Mouse (Mus musculus) B cell, adult (primary cell): ENCODE data around the gene Hist1h4a. TPM values are rescaled to one million over a fixed set of nuclear protein-coding genes. Genes with fewer than 3 reads are reported as not detected.

ENCODE experiments used
- total RNA-seq: library from RNA; stranded (reverse); gene quantifications from 4 replicates; pipeline ENCODE4 v1.2.4, GENCODE M21; 2023; ENCODE audit not compliant: inconsistent age

The Hist1h4a gene
- 166 to 182 TPM (median 176 TPM) in 4 replicates for total RNA-seq

DNA sequence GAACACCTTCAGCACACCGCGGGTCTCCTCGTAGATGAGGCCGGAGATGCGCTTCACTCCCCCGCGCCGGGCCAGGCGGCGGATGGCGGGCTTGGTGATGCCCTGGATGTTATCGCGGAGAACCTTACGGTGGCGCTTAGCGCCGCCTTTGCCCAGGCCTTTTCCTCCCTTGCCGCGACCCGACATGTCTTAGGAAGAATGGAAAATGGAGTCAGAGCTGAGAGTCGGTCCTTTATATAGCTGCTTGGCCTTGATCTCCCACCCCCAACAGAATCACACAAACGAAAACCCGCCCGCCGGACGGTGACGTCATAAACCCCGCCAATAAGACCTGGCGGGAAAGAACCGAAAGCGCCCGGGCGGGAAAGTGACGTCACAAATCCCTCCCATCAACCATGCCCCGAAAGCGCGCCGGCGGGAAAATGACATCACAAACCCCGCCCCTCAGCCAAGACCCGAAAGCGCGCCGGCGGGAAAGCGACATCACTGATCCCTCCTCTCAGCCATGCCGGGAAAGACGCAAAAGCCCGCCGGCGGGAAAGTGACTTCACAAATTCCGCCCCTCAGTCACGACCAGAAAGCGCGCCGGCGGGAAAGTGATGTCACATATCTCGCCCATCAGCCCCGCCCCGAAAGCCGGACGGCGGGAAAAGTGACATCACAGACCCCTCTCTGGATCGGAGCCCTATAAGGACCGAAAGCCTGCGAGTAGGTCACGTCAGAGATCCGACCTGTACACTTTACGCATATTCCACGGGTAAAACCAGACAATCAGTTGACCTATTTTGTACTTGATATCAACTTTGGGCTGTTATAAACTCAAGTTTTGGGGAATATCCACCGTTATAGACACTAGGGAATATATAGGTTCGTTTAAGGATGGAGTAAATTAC lies at the start of gene Hist1h4a:
Gene Hist1h4a, minus strand, starts transcription at position 259 of the 893 bp plus-strand sequence.

DNA sequence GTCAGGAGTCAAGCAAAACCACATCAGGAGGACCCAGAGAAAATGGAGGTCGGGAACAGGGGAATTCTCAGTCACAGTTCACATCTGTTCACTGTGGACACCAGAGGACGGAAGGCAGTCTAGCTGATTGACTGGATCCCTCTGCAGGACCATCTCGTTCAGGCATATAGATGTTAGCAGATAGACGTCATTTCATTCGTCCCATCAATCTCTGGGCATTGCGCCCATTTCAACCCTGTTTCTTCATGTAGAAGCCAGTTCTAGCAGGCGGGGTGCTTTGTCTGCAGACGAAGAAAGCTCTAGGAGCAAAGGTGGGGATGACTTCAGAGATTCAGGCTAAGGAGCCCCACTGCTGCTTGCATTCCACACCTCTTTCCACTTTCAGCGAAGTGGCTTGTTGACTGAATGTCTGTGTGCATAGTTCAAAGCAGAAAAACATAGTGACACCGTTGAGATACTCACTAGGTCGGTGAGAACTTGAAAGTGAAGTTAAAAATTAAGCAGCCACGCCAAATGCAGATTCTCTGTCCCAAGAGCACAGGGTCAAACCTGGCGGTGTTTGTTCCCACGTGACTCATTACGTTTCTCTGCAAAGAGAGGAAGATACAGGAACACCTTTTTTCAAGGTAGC lies 45.5 kb upstream of the Hist1h4a start, which contains the start of gene Slc17a2:
Gene Slc17a2, plus strand, starts transcription at position 572 of the 631 bp plus-strand sequence.

DNA sequence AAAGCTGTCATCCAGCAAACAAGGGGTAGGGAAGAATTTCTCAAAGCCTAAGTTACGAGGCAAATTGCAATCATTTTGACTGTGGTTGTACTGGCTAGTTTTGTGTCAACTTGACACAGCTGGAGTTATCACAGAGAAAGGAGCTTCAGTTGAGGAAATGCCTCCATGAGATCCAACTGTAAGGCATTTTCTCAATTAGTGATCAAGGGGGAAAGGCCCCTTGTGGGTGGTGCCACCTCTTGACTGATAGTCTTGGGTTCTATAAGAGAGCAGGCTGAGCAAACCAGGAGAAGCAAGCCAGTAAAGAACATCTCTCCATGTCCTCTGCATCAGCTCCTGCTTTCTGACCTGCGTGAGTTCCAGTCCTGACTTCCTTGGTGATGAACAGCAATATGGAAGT lies 8.6 kb upstream of the Hist1h4a start, which contains the start of gene Trim38:
Gene Trim38, plus strand, starts transcription at position 301 of the 400 bp plus-strand sequence.

GRCm38 (mm10) chr13:23763586-23764323 lies 2.7 kb upstream of the Hist1h4a start, which contains the start of gene Hist1h1a:
Hist1h1a (plus strand) TSS chr13:23763666.

GRCm38 (mm10) chr13:23761871-23762821 lies 1.1 kb upstream of the Hist1h4a start, which contains the start of gene Hist1h3a:
Hist1h3a (minus strand) TSS chr13:23762386.

DNA sequence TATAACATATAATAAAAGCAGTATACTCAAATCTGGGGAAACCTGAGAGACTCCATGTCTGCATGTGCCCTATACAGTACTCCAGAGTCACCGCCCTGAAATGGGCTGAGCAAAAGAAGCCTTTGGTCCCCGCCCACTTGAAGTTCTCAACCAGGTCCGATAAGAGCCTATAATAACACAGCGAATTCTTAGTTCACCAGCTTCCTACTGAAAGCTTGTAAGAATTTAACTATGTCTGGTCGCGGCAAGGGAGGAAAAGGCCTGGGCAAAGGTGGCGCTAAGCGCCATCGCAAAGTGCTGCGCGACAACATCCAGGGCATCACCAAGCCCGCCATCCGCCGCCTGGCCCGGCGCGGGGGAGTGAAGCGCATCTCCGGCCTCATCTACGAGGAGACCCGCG lies 4.2 kb downstream of the Hist1h4a start, which contains the start of gene Hist1h4b:
Gene Hist1h4b, plus strand, starts transcription at position 224 of the 400 bp plus-strand sequence.

GRCm38 (mm10) chr13:23752067-23752741 lies 8.8 kb downstream of the Hist1h4a start, which contains the start of gene Hist1h3b:
Hist1h3b (plus strand) TSS chr13:23752267.

DNA sequence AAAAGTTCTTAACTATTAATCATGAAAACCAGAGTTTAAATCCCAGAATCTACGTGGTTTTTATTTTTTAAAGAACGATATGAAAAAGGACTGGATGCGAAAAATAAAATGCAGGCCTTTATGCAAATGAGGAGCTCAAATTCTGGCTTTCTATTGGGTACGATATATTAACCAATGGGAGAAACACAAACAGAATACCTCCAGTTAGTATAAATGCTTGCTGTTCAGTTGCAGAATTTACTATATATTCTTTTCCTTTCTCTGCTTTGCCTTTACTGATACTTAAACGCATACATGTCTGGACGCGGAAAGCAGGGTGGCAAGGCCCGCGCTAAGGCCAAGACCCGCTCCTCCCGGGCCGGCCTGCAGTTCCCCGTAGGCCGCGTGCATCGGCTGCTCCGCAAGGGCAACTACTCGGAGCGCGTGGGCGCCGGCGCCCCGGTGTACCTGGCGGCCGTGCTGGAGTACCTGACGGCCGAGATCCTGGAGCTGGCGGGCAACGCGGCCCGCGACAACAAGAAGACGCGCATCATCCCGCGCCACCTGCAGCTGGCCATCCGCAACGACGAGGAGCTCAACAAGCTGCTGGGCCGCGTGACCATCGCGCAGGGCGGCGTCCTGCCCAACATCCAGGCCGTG lies 10.1 kb downstream of the Hist1h4a start, which contains the start of gene Hist1h2ab:
Gene Hist1h2ab, plus strand, starts transcription at position 288 of the 639 bp plus-strand sequence.

DNA sequence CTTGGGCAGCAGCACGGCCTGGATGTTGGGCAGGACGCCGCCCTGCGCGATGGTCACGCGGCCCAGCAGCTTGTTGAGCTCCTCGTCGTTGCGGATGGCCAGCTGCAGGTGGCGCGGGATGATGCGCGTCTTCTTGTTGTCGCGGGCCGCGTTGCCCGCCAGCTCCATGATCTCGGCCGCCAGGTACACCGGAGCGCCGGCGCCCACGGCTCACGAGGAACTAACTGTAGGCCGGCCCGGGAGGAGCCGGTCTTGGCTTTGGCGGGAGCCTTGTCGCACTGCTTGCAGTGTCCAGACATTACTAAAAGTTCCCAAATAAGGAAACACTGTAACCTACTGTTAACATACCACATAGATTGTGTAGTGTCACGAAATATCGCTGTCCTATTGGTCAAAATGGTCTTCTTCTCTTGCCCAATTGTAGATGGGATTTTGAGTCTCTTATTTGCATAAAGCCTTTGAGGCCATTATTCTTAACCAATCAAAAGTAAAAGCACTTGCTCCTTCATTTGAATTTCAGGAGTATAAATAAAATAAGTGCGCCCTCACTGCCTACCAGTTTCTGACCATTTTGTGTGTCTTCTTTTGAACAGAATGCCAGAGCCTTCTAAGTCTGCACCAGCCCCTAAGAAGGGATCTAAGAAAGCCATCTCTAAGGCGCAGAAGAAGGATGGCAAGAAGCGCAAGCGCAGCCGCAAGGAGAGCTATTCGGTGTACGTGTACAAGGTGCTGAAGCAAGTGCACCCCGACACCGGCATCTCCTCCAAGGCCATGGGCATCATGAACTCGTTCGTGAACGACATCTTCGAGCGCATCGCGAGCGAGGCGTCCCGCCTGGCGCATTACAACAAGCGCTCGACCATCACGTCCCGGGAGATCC lies 14.6 kb downstream of the Hist1h4a start, which contains the start of gene Hist1h2bb:
Gene Hist1h2bb, plus strand, starts transcription at position 534 of the 880 bp plus-strand sequence.

GRCm38 (mm10) chr13:23745381-23746161 lies 15.5 kb downstream of the Hist1h4a start, which contains the start of gene Hist1h3c:
Hist1h3c (minus strand) TSS chr13:23745602.

DNA sequence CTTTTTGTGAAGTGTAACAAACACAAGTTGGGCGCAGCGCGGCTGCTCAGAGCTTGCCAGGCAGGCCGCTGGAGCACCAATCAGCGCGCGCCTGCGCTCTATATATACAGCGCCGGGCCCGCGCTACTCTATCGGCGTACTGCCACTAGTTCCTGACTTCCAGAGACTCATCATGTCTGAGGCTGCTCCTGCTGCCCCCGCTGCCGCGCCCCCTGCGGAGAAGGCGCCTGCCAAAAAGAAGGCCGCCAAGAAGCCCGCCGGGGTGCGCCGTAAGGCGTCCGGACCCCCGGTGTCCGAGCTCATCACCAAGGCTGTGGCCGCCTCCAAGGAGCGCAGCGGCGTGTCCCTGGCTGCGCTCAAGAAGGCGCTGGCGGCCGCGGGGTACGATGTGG lies 22.4 kb downstream of the Hist1h4a start, which contains the start of gene Hist1h1c:
Gene Hist1h1c, plus strand, starts transcription at position 132 of the 392 bp plus-strand sequence.

Other genes starting within 250 kb of the Hist1h4a start
- 380 to 493 TPM (median 419 TPM) in 4 replicates for gene Hist1h4h, start 230.2 kb downstream of the Hist1h4a start, total RNA-seq
- 18.4 to 42.2 TPM (median 32.0 TPM) in 4 replicates for gene Hist1h2af, start 227.3 kb downstream of the Hist1h4a start, total RNA-seq
- gene Hist1h3g, start 225.8 kb downstream of the Hist1h4a start, total RNA-seq: 5.1 to 15.0 TPM (median 8.0 TPM) in 4 replicates
- 11.3 to 16.6 TPM (median 13.7 TPM) in 4 replicates for gene Hist1h2bh, start 217.8 kb downstream of the Hist1h4a start, total RNA-seq
- 123 to 144 TPM (median 124 TPM) in 4 replicates for gene Hist1h3f, start 217.2 kb downstream of the Hist1h4a start, total RNA-seq
- gene Hist1h4f, start 209.6 kb downstream of the Hist1h4a start, total RNA-seq: 90.4 to 98.1 TPM (median 92.8 TPM) in 4 replicates
- 25.4 to 29.9 TPM (median 27.1 TPM) in 4 replicates for gene Hist1h1d, start 208.0 kb downstream of the Hist1h4a start, total RNA-seq
- gene Hist1h3e, start 198.9 kb downstream of the Hist1h4a start, total RNA-seq: 304 to 393 TPM (median 327 TPM) in 4 replicates
- gene Hist1h2ae, start 190.0 kb downstream of the Hist1h4a start, total RNA-seq: 14.4 to 36.0 TPM (median 25.7 TPM) in 4 replicates
- 482 to 521 TPM (median 495 TPM) in 4 replicates for gene Hist1h2bg, start 189.8 kb downstream of the Hist1h4a start, total RNA-seq
- gene Hist1h2bf, start 187.0 kb downstream of the Hist1h4a start, total RNA-seq: 216 to 268 TPM (median 252 TPM) in 4 replicates
- gene Hist1h2ad, start 186.8 kb downstream of the Hist1h4a start, total RNA-seq: 41.9 to 71.0 TPM (median 49.4 TPM) in 4 replicates
- gene Hist1h3d, start 185.5 kb downstream of the Hist1h4a start, total RNA-seq: 32.2 to 49.8 TPM (median 35.5 TPM) in 4 replicates
- gene Hist1h4d, start 179.6 kb downstream of the Hist1h4a start, total RNA-seq: 154 to 204 TPM (median 177 TPM) in 4 replicates
- gene Hist1h2be, start 140.1 kb downstream of the Hist1h4a start, total RNA-seq: 30.3 to 38.2 TPM (median 33.1 TPM) in 4 replicates
- gene Hist1h1e, start 138.7 kb downstream of the Hist1h4a start, total RNA-seq: 319 to 416 TPM (median 354 TPM) in 4 replicates
- 10.0 to 14.4 TPM (median 11.1 TPM) in 4 replicates for gene Hist1h2ac, start 77.3 kb downstream of the Hist1h4a start, total RNA-seq
- 19.7 to 31.0 TPM (median 21.7 TPM) in 4 replicates for gene Hist1h2bc, start 77.0 kb downstream of the Hist1h4a start, total RNA-seq
- 0.77 to 1.4 TPM (median 1.1 TPM) in 3 of 4 replicates, not detected in the other for gene Hist1h1t, start 65.4 kb downstream of the Hist1h4a start, total RNA-seq
- gene Hist1h4c, start 62.8 kb downstream of the Hist1h4a start, total RNA-seq: 186 to 254 TPM (median 213 TPM) in 4 replicates
- gene Hfe, start 50.4 kb downstream of the Hist1h4a start, total RNA-seq: 0.69 to 2.2 TPM (median 1.4 TPM) in 4 replicates
- 908 to 1,217 TPM (median 961 TPM) in 4 replicates for gene Hist1h1c, start 22.4 kb downstream of the Hist1h4a start, total RNA-seq
- 12.3 to 17.5 TPM (median 15.7 TPM) in 4 replicates for gene Hist1h3c, start 15.6 kb downstream of the Hist1h4a start, total RNA-seq
- 71.4 to 93.9 TPM (median 80.8 TPM) in 4 replicates for gene Hist1h2bb, start 14.5 kb downstream of the Hist1h4a start, total RNA-seq
- 70.2 to 102 TPM (median 85.3 TPM) in 4 replicates for gene Hist1h2ab, start 10.1 kb downstream of the Hist1h4a start, total RNA-seq
- gene Hist1h3b, start 9.0 kb downstream of the Hist1h4a start, total RNA-seq: 58.2 to 88.1 TPM (median 67.4 TPM) in 4 replicates
- 102 to 129 TPM (median 105 TPM) in 4 replicates for gene Hist1h4b, start 4.2 kb downstream of the Hist1h4a start, total RNA-seq
- gene Hist1h3a, start 1.2 kb upstream of the Hist1h4a start, total RNA-seq: 384 to 431 TPM (median 397 TPM) in 4 replicates
- gene Hist1h1a, start 2.4 kb upstream of the Hist1h4a start, total RNA-seq: 34.9 to 57.5 TPM (median 37.6 TPM) in 4 replicates
- gene Trim38, start 8.7 kb upstream of the Hist1h4a start, total RNA-seq: not detected in 4 replicates
- gene Slc17a2, start 45.8 kb upstream of the Hist1h4a start, total RNA-seq: not detected in 4 replicates
- not detected in 4 replicates for gene Slc17a3, start 78.2 kb upstream of the Hist1h4a start, total RNA-seq
- gene Slc17a1, start 106.5 kb upstream of the Hist1h4a start, total RNA-seq: not detected in 4 replicates
- gene Slc17a4, start 153.8 kb upstream of the Hist1h4a start, total RNA-seq: not detected in 4 replicates
- gene Hist1h2ba, start 172.9 kb upstream of the Hist1h4a start, total RNA-seq: not detected in 4 replicates
- gene Hist1h2aa, start 173.2 kb upstream of the Hist1h4a start, total RNA-seq: not detected in 4 replicates
- not detected in 4 replicates for gene Scgn, start 230.0 kb upstream of the Hist1h4a start, total RNA-seq